17 mouse cellular contexts compared by ENCODE assay signal in the genomic region with DNA sequence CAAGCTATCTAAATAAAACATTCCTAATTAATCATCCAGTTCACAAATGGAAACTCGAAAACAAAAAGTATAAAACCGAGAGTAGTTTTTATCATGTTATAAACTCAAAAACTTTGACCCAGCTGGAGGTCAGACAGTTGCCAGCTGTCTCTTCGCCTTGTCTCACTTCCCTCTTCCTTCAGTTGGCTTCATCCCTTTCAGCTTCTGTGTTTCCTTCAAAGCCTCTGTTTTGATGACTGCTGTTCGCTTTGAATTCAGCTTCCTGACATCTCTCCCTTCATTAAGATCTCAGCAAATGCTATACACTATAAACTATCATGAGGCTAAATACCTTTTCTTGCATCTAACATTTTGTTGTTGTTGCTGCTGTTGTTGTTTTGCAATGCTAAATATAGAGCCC. TPM values are rescaled to one million over a fixed set of nuclear protein-coding genes. Genes with fewer than 3 reads are reported as not detected.
DNase-seq lines count a peak whose midpoint lies in the region; ATAC-seq and TF ChIP-seq lines count a peak whose summit lies in the region.
"Had no signal": no experiment of that assay in that cellular context is flagged by ENCODE, and none has a peak within 500 bp of the region (broad histone marks: within the 10 kb centered on the region; RNA-seq: fewer than 3 reads in every experiment).

No protein-coding gene starts in this region.

- no peaks in the 10 kb centered on the region for H3K4me1 ChIP-seq in heart, embryonic 10.5 days
- peaks cover 0 to 9% of the 10 kb centered on the region in 2 experiments; a peak in 2 of 4 replicates for H3K4me1 ChIP-seq in CH12.LX (ENCODE audit: control insufficient read depth in 1 of 2, insufficient read depth in 2 of 2)
- no peaks in the 10 kb centered on the region for H3K4me1 ChIP-seq in forebrain, embryonic 13.5 days
- H3K4me1 ChIP-seq: embryonic facial prominence, embryonic 12.5 days; liver, embryonic 13.5 days; lung, embryonic 15.5 days; midbrain, embryonic 13.5 days; neural tube, embryonic 13.5 days had no signal

- no peak for TF ChIP-seq RAD21 in CH12.LX (IDR thresholded peaks at IDR 0.05; ENCODE audit: low read depth, low read length)

- peak; percentile 30; the same call in 1 of the 2 replicates for TF ChIP-seq EP300 in CH12.LX (IDR thresholded peaks at IDR 0.05; ENCODE audit: low read length)

- H3K36me3 ChIP-seq in heart, embryonic 10.5 days = no peaks in the 10 kb centered on the region
- H3K36me3 ChIP-seq in CH12.LX (replicated peaks in 1 of 2; ENCODE audit: control insufficient read depth in 1 of 2, insufficient read depth in 1 of 2, low read length in 1 of 2) = no peaks in the 10 kb centered on the region
- H3K36me3 ChIP-seq in forebrain, embryonic 13.5 days (ENCODE audit: poor library complexity, severe bottlenecking) = no peaks in the 10 kb centered on the region
- H3K36me3 ChIP-seq: embryonic facial prominence, embryonic 12.5 days; liver, embryonic 13.5 days; lung, embryonic 15.5 days; midbrain, embryonic 13.5 days; neural tube, embryonic 13.5 days had no signal

- WGBS in heart, embryonic 10.5 days = 65% methylated on average over 4 of the region's 4 CpGs
- WGBS in forebrain, embryonic 13.5 days = 58% methylated on average over 4 of the region's 4 CpGs

- no peaks in the 10 kb centered on the region for H3K79me2 ChIP-seq in CH12.LX (replicated peaks; ENCODE audit: control insufficient read depth, extremely low read depth, insufficient read depth, poor library complexity, severe bottlenecking)

- peak; percentile 2 to 8 for DNase-seq in heart, adult 18-20 months
- DNase-seq in heart, embryonic 10.5 days (ENCODE audit: low spot score) = no peak
- DNase-seq in kidney, postnatal 14 days = peak; percentile 26
- DNase-seq in kidney, adult 8-10 months = no peak
- DNase-seq in CH12.LX (ENCODE audit: extremely low read depth) (no peak), MN1 (ENCODE audit: low spot score) (no peak)
- DNase-seq in kidney, postnatal 4 days = peak; percentile 45 to 46
- DNase-seq: cerebellum, adult 9-10 months; liver, embryonic 13.5 days had no signal

- H3K4me3 ChIP-seq in heart, embryonic 10.5 days = no peak overlapping the region
- H3K4me3 ChIP-seq in CH12.LX (replicated peaks in 1 of 3; ENCODE audit: low read depth in 2 of 3, low read length in 2 of 3, poor library complexity in 1 of 3) = no peak overlapping the region
- no peak overlapping the region for H3K4me3 ChIP-seq in forebrain, embryonic 13.5 days
- H3K4me3 ChIP-seq: embryonic facial prominence, embryonic 12.5 days; liver, embryonic 13.5 days; lung, embryonic 15.5 days; midbrain, embryonic 13.5 days; neural tube, embryonic 13.5 days had no signal

- in situ Hi-C loops in CH12.LX (cut with MboI; ENCODE audit: low pct_ligation_motif_present, low pct_unique_long_range_greater_than_20kb, low sequenced_read_pairs) = no loop called here

- ATAC-seq in forebrain, embryonic 13.5 days = no peak
- ATAC-seq: forebrain, embryonic 16.5 days; hindbrain, embryonic 16.5 days; intestine, embryonic 16.5 days; midbrain, embryonic 13.5 days had no signal

- no peaks in the 10 kb centered on the region for H3K27me3 ChIP-seq in heart, embryonic 10.5 days (ENCODE audit: insufficient read depth, poor library complexity, severe bottlenecking)
- no peaks in the 10 kb centered on the region for H3K27me3 ChIP-seq in CH12.LX (replicated peaks)
- no peaks in the 10 kb centered on the region for H3K27me3 ChIP-seq in forebrain, embryonic 13.5 days
- H3K27me3 ChIP-seq: liver, embryonic 13.5 days; lung, embryonic 15.5 days had no signal

- TF ChIP-seq POLR2A in CH12.LX (IDR thresholded peaks at IDR 0.05; ENCODE audit: low read depth, low read length) = no peak

- no peak overlapping the region for H3K27ac ChIP-seq in heart, embryonic 10.5 days
- no peak overlapping the region for H3K27ac ChIP-seq in CH12.LX (ENCODE audit: insufficient read depth, low read depth)
- no peak overlapping the region for H3K27ac ChIP-seq in forebrain, embryonic 13.5 days
- H3K27ac ChIP-seq: embryonic facial prominence, embryonic 12.5 days; liver, embryonic 13.5 days; lung, embryonic 15.5 days; midbrain, embryonic 13.5 days; neural tube, embryonic 13.5 days had no signal

- no peak overlapping the region for H3K9ac ChIP-seq in CH12.LX (ENCODE audit: insufficient read depth, low read depth)
- no peak overlapping the region for H3K9ac ChIP-seq in forebrain, embryonic 13.5 days
- H3K9ac ChIP-seq: embryonic facial prominence, embryonic 12.5 days; liver, embryonic 13.5 days; lung, embryonic 15.5 days; midbrain, embryonic 13.5 days; neural tube, embryonic 13.5 days had no signal

- dilution Hi-C loops in CH12.LX (cut with MboI; ENCODE audit: extremely low pct_ligation_motif_present, extremely low pct_unique_long_range_greater_than_20kb, low sequenced_read_pairs) = no loop called here

- no peaks in the 10 kb centered on the region for H3K9me3 ChIP-seq in heart, embryonic 10.5 days
- H3K9me3 ChIP-seq in CH12.LX (replicated peaks; ENCODE audit: low read length) = no peaks in the 10 kb centered on the region
- no peaks in the 10 kb centered on the region for H3K9me3 ChIP-seq in forebrain, embryonic 13.5 days (replicated peaks)
- H3K9me3 ChIP-seq: embryonic facial prominence, embryonic 12.5 days; liver, embryonic 13.5 days; lung, embryonic 15.5 days; midbrain, embryonic 13.5 days; neural tube, embryonic 13.5 days had no signal

- no peak overlapping the region for H3K4me2 ChIP-seq in CH12.LX (ENCODE audit: insufficient read depth, low read depth, poor library complexity, severe bottlenecking)
- H3K4me2 ChIP-seq in forebrain, embryonic 13.5 days = no peak overlapping the region
- H3K4me2 ChIP-seq: embryonic facial prominence, embryonic 12.5 days; liver, embryonic 13.5 days; lung, embryonic 15.5 days; midbrain, embryonic 13.5 days; neural tube, embryonic 13.5 days had no signal

- no peak for TF ChIP-seq CTCF in CH12.LX (conservative IDR thresholded peaks at IDR 0.05 in 1 of 2, IDR thresholded peaks at IDR 0.05 in 1 of 2; ENCODE audit: low read depth in 2 of 2, low read length in 2 of 2)

TF ChIP-seq in CH12.LX, 34 proteins besides CTCF, POLR2A, EP300 and RAD21:
- no peak for TF ChIP-seq CHD1 (IDR thresholded peaks at IDR 0.05; ENCODE audit: low read depth, low read length)
- TF ChIP-seq GABPA (IDR thresholded peaks at IDR 0.05; ENCODE audit: insufficient replicate concordance, low read depth, low read length) = no peak
- TF ChIP-seq ZNF384 (IDR thresholded peaks at IDR 0.05; ENCODE audit: low read depth, low read length) = no peak
- no peak for TF ChIP-seq TBP (conservative IDR thresholded peaks at IDR 0.05; ENCODE audit: low read depth, low read length)
- no peak for TF ChIP-seq SIN3A (IDR thresholded peaks at IDR 0.05; ENCODE audit: low read length)
- TF ChIP-seq PAX5 (IDR thresholded peaks at IDR 0.05; ENCODE audit: low read length) = no peak
- no peak for TF ChIP-seq NELFE (IDR thresholded peaks at IDR 0.05; ENCODE audit: low read depth, low read length)
- TF ChIP-seq IRF4 (IDR thresholded peaks at IDR 0.05; ENCODE audit: low read depth, low read length) = no peak
- no peak for TF ChIP-seq MYC (IDR thresholded peaks at IDR 0.05; ENCODE audit: low read depth, low read length)
- TF ChIP-seq ELF1 (IDR thresholded peaks at IDR 0.05; ENCODE audit: low read depth, low read length) = no peak
- TF ChIP-seq JUN (IDR thresholded peaks at IDR 0.05; ENCODE audit: insufficient read depth, low read depth, low read length) = no peak

RNA-seq across cellular contexts. Expression of a gene that starts 36.8 kb away (rescaled TPM):
- 1 to 10 TPM; 8.8 to 9.5 TPM for total RNA-seq in heart, adult 18-20 months (2021)
- polyA plus RNA-seq in heart, embryonic 10.5 days (2016; fragmentation: Nextera tagmentation; extraction: Ambion mirVana) = 16.0 and 23.9 TPM in 2 replicates
- total RNA-seq in CH12.LX (2012; rRNA removed) = 10.0 and 13.1 TPM in 2 replicates
- total RNA-seq in CH12.LX (2014; rRNA removed) = 26.8 and 29.9 TPM in 2 replicates
- 25.9 TPM in 2 replicates for polyA plus RNA-seq in CH12.LX (2012; ENCODE audit: insufficient read length, low read depth)
- polyA plus RNA-seq in forebrain, embryonic 13.5 days (2015; fragmentation: Nextera tagmentation; extraction: Ambion mirVana) = 11.7 and 12.3 TPM in 2 replicates

Comparison
In these comparisons a context has a peak if more than half of its experiments do, and no peak if none do; other contexts are left out.
1. DNase-seq: peak in heart, adult 18-20 months (2 of 2), kidney, postnatal 14 days (single experiment) and kidney, postnatal 4 days (2 of 2); none in heart, embryonic 10.5 days (single experiment), kidney, adult 8-10 months (0 of 2), CH12.LX (single experiment) and MN1 (single experiment).